Mouse (Mus musculus): Measurements from ENCODE around the gene Ssh1. TPM values are rescaled to one million over a fixed set of nuclear protein-coding genes. Genes with fewer than 3 reads are reported as not detected.

Ssh1 gene
- total RNA-seq, 1 experiment from 2014 or later, result 4.4 TPM

GRCm38 (mm10) chr5:113921310-113922166 is 72.2 kb downstream of the Ssh1 start:
- ATAC-seq (replicated peaks in 1 of 2; ENCODE audit: insufficient read depth in 1 of 2, low FRiP score in 2 of 2, low TSS enrichment in 1 of 2, low read depth in 1 of 2, poor library complexity in 2 of 2, severe bottlenecking in 2 of 2), result no peak

- ATAC-seq (replicated peaks in 1 of 2; ENCODE audit: insufficient read depth in 1 of 2, low FRiP score in 2 of 2, low TSS enrichment in 1 of 2, low read depth in 1 of 2, poor library complexity in 2 of 2, severe bottlenecking in 2 of 2), result peak; percentile 7 to 32; a peak in 1 of 4 replicates
Observed at GRCm38 (mm10) chr5:113919060-113919459, 74.6 kb downstream of the Ssh1 start.

- peak; percentile 66 to 76 for ATAC-seq (replicated peaks in 1 of 2; ENCODE audit: insufficient read depth in 1 of 2, low FRiP score in 2 of 2, low TSS enrichment in 1 of 2, low read depth in 1 of 2, poor library complexity in 2 of 2, severe bottlenecking in 2 of 2)
Observed at GRCm38 (mm10) chr5:113918654-113919053, 75.0 kb downstream of the Ssh1 start.

GRCm38 (mm10) chr5:113910705-113911104 is 83.0 kb downstream of the Ssh1 start:
- no peak for ATAC-seq (replicated peaks in 1 of 2; ENCODE audit: insufficient read depth in 1 of 2, low FRiP score in 2 of 2, low TSS enrichment in 1 of 2, low read depth in 1 of 2, poor library complexity in 2 of 2, severe bottlenecking in 2 of 2)

GRCm38 (mm10) chr5:113910065-113910701 is 83.5 kb downstream of the Ssh1 start:
- peak in 1 of 2 experiments; percentile 8; a peak in 1 of 4 replicates for ATAC-seq (replicated peaks in 1 of 2; ENCODE audit: insufficient read depth in 1 of 2, low FRiP score in 2 of 2, low TSS enrichment in 1 of 2, low read depth in 1 of 2, poor library complexity in 2 of 2, severe bottlenecking in 2 of 2)

- peak; percentile 84 to 85 for ATAC-seq (replicated peaks in 1 of 2; ENCODE audit: insufficient read depth in 1 of 2, low FRiP score in 2 of 2, low TSS enrichment in 1 of 2, low read depth in 1 of 2, poor library complexity in 2 of 2, severe bottlenecking in 2 of 2)
Observed at GRCm38 (mm10) chr5:113908592-113909441, 84.9 kb downstream of the Ssh1 start, which contains the start of gene Coro1c. Coro1c (minus strand) TSS chr5:113908758.

GRCm38 (mm10) chr5:113907786-113908567 is 85.7 kb downstream of the Ssh1 start:
- peak; percentile 60 to 61 for ATAC-seq (replicated peaks in 1 of 2; ENCODE audit: insufficient read depth in 1 of 2, low FRiP score in 2 of 2, low TSS enrichment in 1 of 2, low read depth in 1 of 2, poor library complexity in 2 of 2, severe bottlenecking in 2 of 2)

- no peak for ATAC-seq (replicated peaks in 1 of 2; ENCODE audit: insufficient read depth in 1 of 2, low FRiP score in 2 of 2, low TSS enrichment in 1 of 2, low read depth in 1 of 2, poor library complexity in 2 of 2, severe bottlenecking in 2 of 2)
Observed at GRCm38 (mm10) chr5:113906958-113907735, 86.5 kb downstream of the Ssh1 start.

- no peak for ATAC-seq (replicated peaks in 1 of 2; ENCODE audit: insufficient read depth in 1 of 2, low FRiP score in 2 of 2, low TSS enrichment in 1 of 2, low read depth in 1 of 2, poor library complexity in 2 of 2, severe bottlenecking in 2 of 2)
Observed at GRCm38 (mm10) chr5:113904987-113905386, 88.7 kb downstream of the Ssh1 start.

- ATAC-seq (replicated peaks in 1 of 2; ENCODE audit: insufficient read depth in 1 of 2, low FRiP score in 2 of 2, low TSS enrichment in 1 of 2, low read depth in 1 of 2, poor library complexity in 2 of 2, severe bottlenecking in 2 of 2), result no peak
Observed at GRCm38 (mm10) chr5:113902983-113903382, 90.7 kb downstream of the Ssh1 start.

- ATAC-seq (replicated peaks in 1 of 2; ENCODE audit: insufficient read depth in 1 of 2, low FRiP score in 2 of 2, low TSS enrichment in 1 of 2, low read depth in 1 of 2, poor library complexity in 2 of 2, severe bottlenecking in 2 of 2), result peak; percentile 42 to 59; a peak in 3 of 4 replicates
Observed at GRCm38 (mm10) chr5:113902017-113902416, 91.7 kb downstream of the Ssh1 start.

GRCm38 (mm10) chr5:113901074-113901571 is 92.6 kb downstream of the Ssh1 start:
- ATAC-seq (replicated peaks in 1 of 2; ENCODE audit: insufficient read depth in 1 of 2, low FRiP score in 2 of 2, low TSS enrichment in 1 of 2, low read depth in 1 of 2, poor library complexity in 2 of 2, severe bottlenecking in 2 of 2), result no peak

GRCm38 (mm10) chr5:113899543-113899942 is 94.2 kb downstream of the Ssh1 start:
- no peak; a peak in 1 of 4 replicates for ATAC-seq (replicated peaks in 1 of 2; ENCODE audit: insufficient read depth in 1 of 2, low FRiP score in 2 of 2, low TSS enrichment in 1 of 2, low read depth in 1 of 2, poor library complexity in 2 of 2, severe bottlenecking in 2 of 2)

GRCm38 (mm10) chr5:113892005-113892404 is 101.7 kb downstream of the Ssh1 start:
- ATAC-seq (replicated peaks in 1 of 2; ENCODE audit: insufficient read depth in 1 of 2, low FRiP score in 2 of 2, low TSS enrichment in 1 of 2, low read depth in 1 of 2, poor library complexity in 2 of 2, severe bottlenecking in 2 of 2), result no peak

- ATAC-seq (replicated peaks in 1 of 2; ENCODE audit: insufficient read depth in 1 of 2, low FRiP score in 2 of 2, low TSS enrichment in 1 of 2, low read depth in 1 of 2, poor library complexity in 2 of 2, severe bottlenecking in 2 of 2), result no peak
Observed at GRCm38 (mm10) chr5:113890874-113891273, 102.8 kb downstream of the Ssh1 start.

- no peak for ATAC-seq (replicated peaks in 1 of 2; ENCODE audit: insufficient read depth in 1 of 2, low FRiP score in 2 of 2, low TSS enrichment in 1 of 2, low read depth in 1 of 2, poor library complexity in 2 of 2, severe bottlenecking in 2 of 2)
Observed at GRCm38 (mm10) chr5:113889912-113890311, 103.8 kb downstream of the Ssh1 start.

Measured in hematopoietic stem cell, adult 5-6 weeks (primary cell).